Mouse (Mus musculus) hindbrain, embryonic 14.5 days (tissue): ENCODE results near the gene Cap1. TPM values are rescaled to one million over a fixed set of nuclear protein-coding genes. Genes with fewer than 3 reads are reported as not detected.
"Not testable (repeated sequence)": the region's sequence is repeated elsewhere in the genome, so short reads cannot be mapped to it uniquely, and the experiment has no call there.

Experiments
- ATAC-seq: fragments of 200-750 bp; cut with Nextera tagmentation; 2 replicates; pipeline ENCODE4 v1.8.0; 2017; ENCODE audit warnings: moderate number of reproducible peaks, mild to moderate bottlenecking, moderate TSS enrichment, moderate library complexity; ENCODE audit not compliant: low FRiP score
- DNase-seq: peaks from one replicate; pipeline ENCODE4 v3.0.0-alpha.2; 2015; ENCODE audit warnings: low spot score
- H3K27ac ChIP-seq: fragments of 300-500 bp; sonication (generic); 2 replicates; pipeline ENCODE4 v1.5.1; 2014; ENCODE audit warnings: mild to moderate bottlenecking, moderate library complexity
- H3K27me3 ChIP-seq: fragments of 300-500 bp; sonication (generic); 2 replicates; pipeline ENCODE4 v1.6.1; 2014; ENCODE audit warnings: mild to moderate bottlenecking, low read length, mixed read lengths; ENCODE audit not compliant: control insufficient read depth, insufficient read depth
- H3K36me3 ChIP-seq: fragments of 300-500 bp; sonication (generic); replicated peaks from 2 replicates; pipeline ENCODE4 v1.6.1; 2014; ENCODE audit not compliant: control insufficient read depth, insufficient read depth
- H3K4me1 ChIP-seq: fragments of 300-500 bp; sonication (generic); replicated peaks from 2 replicates; pipeline ENCODE4 v1.6.1; 2014; ENCODE audit warnings: antibody characterized with exemption, low read length, mixed read lengths; ENCODE audit not compliant: control insufficient read depth, insufficient read depth
- H3K4me2 ChIP-seq: fragments of 300-500 bp; sonication (generic); replicated peaks from 2 replicates; pipeline ENCODE4 v1.6.1; 2014; ENCODE audit warnings: mild to moderate bottlenecking, moderate library complexity
- H3K4me3 ChIP-seq: fragments of 300-500 bp; sonication (generic); replicated peaks from 2 replicates; pipeline ENCODE4 v1.5.1; 2014; ENCODE audit warnings: mild to moderate bottlenecking, low read length
- H3K9ac ChIP-seq: fragments of 300-500 bp; sonication (generic); 2 replicates; pipeline ENCODE4 v1.6.1; 2014
- H3K9me3 ChIP-seq: fragments of 300-500 bp; sonication (generic); 2 replicates; pipeline ENCODE4 v1.6.1; 2016; ENCODE audit warnings: low read length; ENCODE audit not compliant: control insufficient read depth
- WGBS: fragments of 180-500 bp; shearing (Covaris S2); extraction: QIAGEN DNeasy Blood & Tissue Kit; methylation state at CpG from one replicate; pipeline ENCODE4 v1.1.7; 2014; 5-methylcytosine and 5-hydroxymethylcytosine counted together
- polyA plus RNA-seq: library from polyadenylated mRNA; unstranded; fragments of >200 nt; fragmentation: Nextera tagmentation; extraction: Ambion mirVana; gene quantifications from 2 replicates; pipeline ENCODE4 v1.2.1, GENCODE M21; 2014

Cap1 gene
- polyA plus RNA-seq, 1 experiment from 2014 or later: 71.9 TPM

DNA sequence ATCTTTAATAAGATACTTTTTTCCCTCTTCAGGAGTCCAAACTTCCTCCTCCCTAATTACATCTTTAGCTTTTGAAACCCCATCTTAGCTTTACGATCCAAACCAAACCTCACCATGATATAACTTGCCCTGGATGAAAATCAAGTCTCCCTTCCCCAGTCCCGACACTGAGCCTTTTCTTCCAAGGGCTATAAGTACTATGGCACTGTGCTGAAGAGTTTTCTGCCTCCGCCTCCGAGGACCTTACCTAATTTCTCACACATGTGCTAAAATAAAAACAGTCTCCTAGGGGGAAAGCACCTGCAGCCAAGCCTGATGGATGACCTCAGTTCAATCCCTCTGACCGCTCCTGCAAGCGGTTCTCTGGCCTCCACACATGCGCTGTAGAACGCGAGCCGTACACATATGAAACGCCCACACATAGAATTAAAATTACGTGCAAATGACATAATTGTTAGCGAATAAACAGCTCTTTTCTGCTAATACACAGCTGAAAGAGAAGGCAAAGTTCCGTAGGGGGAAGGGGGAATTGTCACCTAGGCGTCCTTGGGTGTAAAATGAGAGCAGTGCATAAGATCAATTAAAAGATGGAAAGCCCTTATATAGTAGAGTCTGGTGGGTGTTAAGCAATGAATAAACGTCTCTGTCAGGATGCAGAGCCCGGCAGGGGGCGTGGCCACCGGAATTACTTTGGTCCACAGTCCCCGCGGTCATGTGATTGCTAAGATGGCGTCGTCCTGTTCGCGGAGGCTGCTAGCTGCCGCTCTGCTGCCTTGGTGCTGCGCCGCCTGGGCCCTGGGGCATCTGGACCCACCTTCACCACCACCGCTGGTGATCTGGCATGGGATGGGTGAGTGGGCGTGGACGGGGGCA lies 50.1 kb downstream of the Cap1 start, which contains the start of gene Ppt1:
TSS of gene Ppt1 (plus strand) at position 713 of the 873 bp plus-strand sequence.
- Histone ChIP-seq H3K27me3 (no peaks in the 10 kb centered on the region), H3K27ac (peak within 1 kb of the TSS; percentile 85), H3K36me3 (peaks cover 1% of the 10 kb centered on the region; the same call in 1 of the 2 replicates), H3K9ac (peak within 1 kb of the TSS; percentile 73), H3K4me1 (peaks cover 25% of the 10 kb centered on the region), H3K4me3 (peak within 1 kb of the TSS; percentile 60), H3K9me3 (no peaks in the 10 kb centered on the region), H3K4me2 (peak within 1 kb of the TSS; percentile 66)
- 4% methylated on average over 31 of the region's 31 CpGs for WGBS
- peak; percentile 94 for DNase-seq
- peak; percentile 93 for ATAC-seq

- no peaks in the 10 kb centered on the region for H3K9me3 ChIP-seq
- peak; percentile 26 for DNase-seq
- ATAC-seq: peak; percentile 29; the same call in 1 of the 2 replicates
- WGBS: 5% methylated on average over 1 of the region's 1 CpGs
- no peak overlapping the region for H3K9ac ChIP-seq
- H3K27ac ChIP-seq: no peak overlapping the region
- H3K27me3 ChIP-seq: no peaks in the 10 kb centered on the region
- H3K4me1 ChIP-seq: peaks cover 14% of the 10 kb centered on the region
- H3K36me3 ChIP-seq: no peaks in the 10 kb centered on the region
- no peak overlapping the region for H3K4me2 ChIP-seq
- no peak overlapping the region for H3K4me3 ChIP-seq
These were observed 54.0 kb downstream of the Cap1 start for GRCm38 (mm10) chr4:122831888-122832287.

- Histone ChIP-seq H3K4me1 (no peaks in the 10 kb centered on the region; the same call in 1 of the 2 replicates), H3K4me2 (no peak overlapping the region), H3K27ac (no peak overlapping the region), H3K9ac (no peak overlapping the region), H3K9me3 (no peaks in the 10 kb centered on the region), H3K36me3 (no peaks in the 10 kb centered on the region), H3K4me3 (no peak overlapping the region), H3K27me3 (no peaks in the 10 kb centered on the region)
- 93% methylated on average over 6 of the region's 6 CpGs for WGBS
- DNase-seq (no peak), ATAC-seq (no peak)
These were observed 56.5 kb downstream of the Cap1 start for GRCm38 (mm10) chr4:122829339-122829738.

GRCm38 (mm10) chr4:122827651-122828050 lies 58.2 kb downstream of the Cap1 start:
- no peak overlapping the region for H3K9ac ChIP-seq
- H3K27ac ChIP-seq: no peak overlapping the region
- H3K27me3 ChIP-seq: no peaks in the 10 kb centered on the region
- ATAC-seq (no peak), DNase-seq (no peak)
- H3K4me1 ChIP-seq: no peaks in the 10 kb centered on the region; the same call in 1 of the 2 replicates
- H3K4me2 ChIP-seq: no peak overlapping the region
- no peak overlapping the region for H3K4me3 ChIP-seq
- no peaks in the 10 kb centered on the region for H3K9me3 ChIP-seq
- H3K36me3 ChIP-seq: no peaks in the 10 kb centered on the region

DNA sequence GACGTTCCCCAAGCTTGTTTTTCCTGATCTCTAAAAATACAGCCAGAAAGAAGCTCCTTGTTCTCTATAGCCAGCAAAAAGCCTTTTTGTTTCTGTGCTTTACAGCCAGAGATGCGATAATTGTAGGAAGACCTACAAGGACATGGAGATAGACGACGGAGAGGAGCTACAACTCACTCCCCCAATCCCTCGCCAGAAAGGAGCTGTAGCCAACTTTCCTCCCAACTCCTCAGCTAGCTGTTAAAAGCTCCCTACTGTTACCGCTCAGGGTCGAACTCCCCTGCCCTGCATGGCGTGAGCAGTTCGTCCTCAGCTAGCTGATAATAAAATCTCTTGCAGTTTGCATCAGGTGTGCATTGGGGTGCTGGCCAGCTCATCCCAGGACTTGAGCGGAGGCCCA lies 64.9 kb downstream of the Cap1 start:
- H3K4me2 ChIP-seq, H3K36me3 ChIP-seq, H3K4me1 ChIP-seq, H3K27me3 ChIP-seq, H3K9me3 ChIP-seq, H3K9ac ChIP-seq, DNase-seq, ATAC-seq, H3K27ac ChIP-seq, H3K4me3 ChIP-seq: not testable (repeated sequence)
- WGBS: 46% methylated on average over 10 of the region's 10 CpGs

GRCm38 (mm10) chr4:122816202-122816601 lies 69.7 kb downstream of the Cap1 start:
- no peak overlapping the region for H3K27ac ChIP-seq
- H3K4me2 ChIP-seq: no peak overlapping the region
- no peaks in the 10 kb centered on the region for H3K36me3 ChIP-seq
- 83% methylated on average over 1 of the region's 1 CpGs for whole genome bisulfite sequencing
- no peaks in the 10 kb centered on the region for H3K27me3 ChIP-seq
- H3K4me3 ChIP-seq: no peak overlapping the region
- H3K9me3 ChIP-seq: no peaks in the 10 kb centered on the region
- no peak overlapping the region for H3K9ac ChIP-seq
- no peaks in the 10 kb centered on the region for H3K4me1 ChIP-seq
- DNase-seq: no peak
- ATAC-seq: no peak

DNA sequence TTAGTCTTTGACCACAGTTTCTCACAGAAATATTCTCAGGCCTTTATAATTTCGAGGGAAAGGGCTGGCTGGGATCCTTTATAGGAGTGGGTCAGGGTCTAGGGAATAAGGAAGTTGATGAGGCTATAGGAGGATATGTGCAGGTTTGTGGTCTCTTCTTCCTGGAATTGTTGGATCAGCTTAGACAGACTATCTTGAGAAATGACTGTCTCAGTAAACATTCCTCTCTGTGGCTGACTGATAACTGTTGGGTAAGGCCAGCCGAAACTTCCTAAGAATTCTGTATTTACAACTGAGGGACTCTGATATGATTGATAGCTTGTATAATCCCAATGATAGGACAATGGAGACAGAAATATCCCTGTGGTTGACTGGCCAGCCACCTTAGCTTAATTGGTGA lies 74.0 kb downstream of the Cap1 start:
- no peaks in the 10 kb centered on the region for H3K4me1 ChIP-seq
- no peak overlapping the region for H3K4me3 ChIP-seq
- H3K4me2 ChIP-seq: no peak overlapping the region
- DNase-seq: no peak
- no peaks in the 10 kb centered on the region for H3K36me3 ChIP-seq
- no peak overlapping the region for H3K9ac ChIP-seq
- no peaks in the 10 kb centered on the region for H3K27me3 ChIP-seq
- no peak overlapping the region for H3K27ac ChIP-seq
- H3K9me3 ChIP-seq: no peaks in the 10 kb centered on the region
- ATAC-seq: no peak
- 80% methylated on average over 2 of the region's 2 CpGs for WGBS

DNA sequence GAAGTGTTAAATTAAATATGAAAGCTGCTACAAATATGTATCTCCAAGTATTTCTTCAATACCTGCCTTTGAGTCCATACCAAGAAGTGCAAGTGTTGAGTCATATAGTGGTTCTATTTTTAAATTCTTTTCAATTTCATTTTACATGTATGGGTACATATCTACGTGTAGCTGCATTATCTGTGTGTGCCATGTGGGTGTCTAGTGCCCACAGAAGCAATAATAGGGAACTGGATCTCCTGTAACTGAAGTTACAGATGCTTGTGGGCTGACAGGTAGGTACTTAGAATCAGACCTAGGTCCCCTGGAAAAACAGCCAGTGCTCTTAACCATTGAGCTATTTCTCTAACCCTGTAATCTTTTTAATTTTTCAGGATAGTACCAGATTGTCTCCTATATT lies 74.7 kb downstream of the Cap1 start:
- no peaks in the 10 kb centered on the region for H3K4me1 ChIP-seq
- H3K36me3 ChIP-seq: no peaks in the 10 kb centered on the region
- H3K9me3 ChIP-seq: no peaks in the 10 kb centered on the region
- 71% methylated on average over 1 of the region's 1 CpGs for WGBS
- ATAC-seq (no peak), DNase-seq (no peak)
- H3K27me3 ChIP-seq: no peaks in the 10 kb centered on the region
- H3K4me3 ChIP-seq: no peak overlapping the region
- no peak overlapping the region for H3K27ac ChIP-seq
- H3K9ac ChIP-seq: no peak overlapping the region
- H3K4me2 ChIP-seq: no peak overlapping the region
